Mouse (Mus musculus) C3H10T1/2 (cell line): ENCODE results near the gene Gm14180. TPM values are rescaled to one million over a fixed set of nuclear protein-coding genes. Genes with fewer than 3 reads are reported as not detected.

Experiments used
- polyA plus RNA-seq, 2 experiments: library from polyadenylated mRNA; unstranded; fragments of >200 nt; fragmentation: generic; extraction: Trizol; gene quantifications; one replicate each; pipeline ENCODE4 v1.2.1; 2012; ENCODE audit warnings: missing spikeins in 2 of 2

Gm14180 gene
- not detected for polyA plus RNA-seq

DNA sequence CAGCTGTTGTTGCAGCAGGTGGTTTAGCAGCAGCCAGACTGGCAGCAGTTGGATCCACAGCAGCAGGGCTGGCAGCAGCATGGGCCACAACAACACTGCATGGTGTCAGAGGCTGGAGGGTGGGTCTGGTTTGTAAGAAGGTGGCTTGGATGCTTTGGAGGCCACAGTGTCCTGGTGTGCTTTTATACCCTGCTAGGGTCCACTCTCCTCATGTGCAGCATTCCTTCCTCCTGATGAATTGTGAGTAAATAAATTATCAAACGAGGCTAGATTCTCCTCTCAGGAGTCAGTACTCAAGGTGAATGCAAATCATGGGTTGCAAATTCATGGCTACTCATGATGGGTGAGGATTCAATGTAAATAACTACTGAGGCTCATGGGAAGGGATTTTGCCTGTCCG is at the start of gene Gm14180:
Gm14180 (minus strand) TSS at position 101 of the 400 bp plus-strand sequence.

DNA sequence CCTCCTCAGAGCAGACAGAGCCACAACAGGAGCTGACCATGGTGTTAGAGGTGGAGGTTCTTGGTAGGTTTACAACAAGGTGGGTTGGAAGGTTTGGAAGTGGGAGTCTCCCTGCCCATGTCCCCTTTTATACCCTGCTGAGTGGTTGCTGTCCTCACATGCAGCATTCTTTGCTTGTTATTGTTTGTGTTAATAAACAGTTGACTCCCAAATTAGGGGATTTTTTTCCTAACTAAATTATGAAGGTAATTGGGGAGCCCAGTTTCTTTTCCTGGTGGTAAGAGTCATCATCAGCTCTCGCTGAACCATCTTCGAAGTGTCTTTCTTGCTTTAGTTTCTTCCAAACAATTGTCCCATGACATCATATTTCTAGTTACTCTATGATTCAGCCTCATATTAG is 46.5 kb upstream of the Gm14180 start, which contains the start of gene Krtap4-8:
Krtap4-8 (minus strand) TSS at position 101 of the 400 bp plus-strand sequence.

DNA sequence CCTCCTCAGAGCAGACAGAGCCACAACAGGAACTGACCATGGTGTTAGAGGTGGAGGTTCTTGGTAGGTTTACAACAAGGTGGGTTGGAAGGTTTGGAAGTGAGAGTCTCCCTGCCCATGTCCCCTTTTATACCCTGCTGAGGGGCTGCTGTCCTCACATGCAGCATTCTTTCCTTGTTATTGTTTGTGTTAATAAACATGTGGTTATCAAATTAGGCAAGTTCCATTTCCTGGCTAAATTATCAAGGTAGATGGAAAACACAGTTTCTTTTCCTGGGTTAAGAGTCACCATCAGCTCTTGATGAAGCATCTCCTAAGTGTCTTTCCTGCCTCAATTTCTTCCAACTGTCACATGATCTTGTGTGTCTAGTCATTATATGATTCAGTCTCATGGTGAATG is 38.7 kb upstream of the Gm14180 start, which contains the start of gene Gm11595:
Gm11595 (minus strand) TSS at position 101 of the 400 bp plus-strand sequence.

DNA sequence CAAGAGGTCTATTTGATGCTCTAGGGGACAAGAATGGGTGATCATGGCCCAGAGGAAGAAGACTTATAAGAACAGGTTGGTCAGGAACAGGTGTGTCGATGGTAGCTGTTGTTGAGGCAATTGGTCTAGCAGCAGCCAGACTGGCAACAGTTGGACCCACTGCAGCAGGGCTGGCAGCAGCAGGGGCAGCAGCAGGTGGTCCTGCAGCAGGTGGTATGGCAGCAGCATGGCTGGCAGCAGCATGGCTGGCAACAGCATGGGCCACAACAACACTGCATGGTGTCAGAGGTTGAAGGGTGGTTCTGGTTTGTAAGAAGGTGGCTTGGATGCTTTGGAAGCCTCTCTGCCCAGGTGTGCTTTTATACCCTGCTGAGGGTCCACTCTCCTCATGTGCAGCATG is 43.6 kb downstream of the Gm14180 start, which contains the start of gene Gm14190:
Gm14190 (minus strand) TSS at position 278 of the 400 bp plus-strand sequence.

Other genes starting within 250 kb of the Gm14180 start
- gene Krt23, start 241.2 kb downstream of the Gm14180 start, polyA plus RNA-seq: not detected
- not detected for gene Krt39, start 213.0 kb downstream of the Gm14180 start, polyA plus RNA-seq
- gene Krt40, start 191.1 kb downstream of the Gm14180 start, polyA plus RNA-seq: not detected
- gene Krtap3-3, start 183.4 kb downstream of the Gm14180 start, polyA plus RNA-seq: not detected
- not detected for gene Krtap3-2, start 177.4 kb downstream of the Gm14180 start, polyA plus RNA-seq
- gene Gm11939, start 174.8 kb downstream of the Gm14180 start, polyA plus RNA-seq: not detected
- gene Krtap3-1, start 167.7 kb downstream of the Gm14180 start, polyA plus RNA-seq: not detected
- under 1 TPM in 1 of 2 experiments, not detected in 1; 0.06 TPM for gene Krtap1-5, start 153.3 kb downstream of the Gm14180 start, polyA plus RNA-seq
- gene Krtap1-4, start 150.6 kb downstream of the Gm14180 start, polyA plus RNA-seq: not detected
- gene Krtap1-3, start 143.0 kb downstream of the Gm14180 start, polyA plus RNA-seq: not detected
- gene Krtap9-3, start 136.2 kb downstream of the Gm14180 start, polyA plus RNA-seq: not detected
- not detected for gene Gm11938, start 131.0 kb downstream of the Gm14180 start, polyA plus RNA-seq
- not detected for gene Gm11937, start 124.1 kb downstream of the Gm14180 start, polyA plus RNA-seq
- not detected for gene Krtap2-4, start 119.4 kb downstream of the Gm14180 start, polyA plus RNA-seq
- gene Gm11562, start 113.9 kb downstream of the Gm14180 start, polyA plus RNA-seq: not detected
- not detected for gene Krtap4-1, start 106.1 kb downstream of the Gm14180 start, polyA plus RNA-seq
- not detected for gene Krtap4-2, start 99.2 kb downstream of the Gm14180 start, polyA plus RNA-seq
- gene Krtap4-7, start 90.2 kb downstream of the Gm14180 start, polyA plus RNA-seq: not detected
- not detected for gene Gm11555, start 84.1 kb downstream of the Gm14180 start, polyA plus RNA-seq
- gene Gm11563, start 75.3 kb downstream of the Gm14180 start, polyA plus RNA-seq: not detected
- not detected for gene Krtap4-6, start 68.3 kb downstream of the Gm14180 start, polyA plus RNA-seq
- gene Gm14190, start 43.5 kb downstream of the Gm14180 start, polyA plus RNA-seq: not detected
- gene Gm11595, start 38.6 kb upstream of the Gm14180 start, polyA plus RNA-seq: not detected
- gene Krtap4-8, start 46.4 kb upstream of the Gm14180 start, polyA plus RNA-seq: not detected
- not detected for gene Krtap4-9, start 50.9 kb upstream of the Gm14180 start, polyA plus RNA-seq
- not detected for gene Gm11596, start 59.2 kb upstream of the Gm14180 start, polyA plus RNA-seq
- gene Gm11569, start 64.6 kb upstream of the Gm14180 start, polyA plus RNA-seq: not detected
- gene Gm11554, start 70.2 kb upstream of the Gm14180 start, polyA plus RNA-seq: not detected
- gene Krtap4-13, start 75.6 kb upstream of the Gm14180 start, polyA plus RNA-seq: not detected
- not detected for gene Gm11564, start 81.4 kb upstream of the Gm14180 start, polyA plus RNA-seq
- not detected for gene 2300003K06Rik, start 103.8 kb upstream of the Gm14180 start, polyA plus RNA-seq
- gene Krtap4-16, start 117.3 kb upstream of the Gm14180 start, polyA plus RNA-seq: not detected
- not detected for gene Gm11568, start 123.6 kb upstream of the Gm14180 start, polyA plus RNA-seq
- not detected for gene Gm11559, start 130.2 kb upstream of the Gm14180 start, polyA plus RNA-seq
- not detected for gene Krtap9-1, start 139.1 kb upstream of the Gm14180 start, polyA plus RNA-seq
- not detected for gene Gm11567, start 144.9 kb upstream of the Gm14180 start, polyA plus RNA-seq
- not detected for gene Krtap31-1, start 173.6 kb upstream of the Gm14180 start, polyA plus RNA-seq
- gene Gm11565, start 180.5 kb upstream of the Gm14180 start, polyA plus RNA-seq: not detected
- gene Krtap31-2, start 202.0 kb upstream of the Gm14180 start, polyA plus RNA-seq: not detected
- not detected for gene Krtap9-5, start 214.2 kb upstream of the Gm14180 start, polyA plus RNA-seq
- gene Krtap29-1, start 244.8 kb upstream of the Gm14180 start, polyA plus RNA-seq: not detected